Mouse (Mus musculus): ENCODE measurements around the gene Kcnk13.

Gene Kcnk13

GRCm38 (mm10) chr12:100023821-100024365 lies 59.6 kb downstream of the Kcnk13 start:
- peak in 1 of 2 experiments; percentile 38 for DNase-seq

- DNase-seq = no peak
These were observed 61.4 kb downstream of the Kcnk13 start for GRCm38 (mm10) chr12:100025675-100026074.

- no peak for DNase-seq
These were observed 62.5 kb downstream of the Kcnk13 start for GRCm38 (mm10) chr12:100026715-100027245.

GRCm38 (mm10) chr12:100027281-100027680 lies 63.0 kb downstream of the Kcnk13 start:
- DNase-seq = no peak

GRCm38 (mm10) chr12:100031681-100032080 lies 67.4 kb downstream of the Kcnk13 start:
- no peak for DNase-seq

GRCm38 (mm10) chr12:100032521-100032920 lies 68.2 kb downstream of the Kcnk13 start:
- no peak for DNase-seq

GRCm38 (mm10) chr12:100038741-100039262 lies 74.5 kb downstream of the Kcnk13 start:
- no peak for DNase-seq

- DNase-seq = no peak
These were observed 77.8 kb downstream of the Kcnk13 start for GRCm38 (mm10) chr12:100042116-100042515.

- DNase-seq = no peak
These were observed 80.4 kb downstream of the Kcnk13 start for GRCm38 (mm10) chr12:100044704-100045103.

GRCm38 (mm10) chr12:100050552-100050951 lies 86.3 kb downstream of the Kcnk13 start:
- DNase-seq = no peak

GRCm38 (mm10) chr12:100053617-100054016 lies 89.3 kb downstream of the Kcnk13 start:
- DNase-seq = no peak

- DNase-seq = no peak
These were observed 96.8 kb downstream of the Kcnk13 start for GRCm38 (mm10) chr12:100061071-100061470.

- peak; percentile 14 to 36 for DNase-seq
These were observed 97.5 kb downstream of the Kcnk13 start for GRCm38 (mm10) chr12:100061826-100062225.

GRCm38 (mm10) chr12:100062584-100062983 lies 98.3 kb downstream of the Kcnk13 start:
- peak; percentile 60 to 69 for DNase-seq

GRCm38 (mm10) chr12:100065109-100065508 lies 100.8 kb downstream of the Kcnk13 start:
- no peak for DNase-seq

GRCm38 (mm10) chr12:100067477-100067876 lies 103.2 kb downstream of the Kcnk13 start:
- DNase-seq = peak in 1 of 2 experiments; percentile 56

- peak in 1 of 2 experiments; percentile 60 for DNase-seq
These were observed 108.9 kb downstream of the Kcnk13 start for GRCm38 (mm10) chr12:100073201-100073672.

- no peak for DNase-seq
These were observed 111.4 kb downstream of the Kcnk13 start for GRCm38 (mm10) chr12:100075715-100076114.

- DNase-seq = peak; percentile 37 to 80
These were observed 115.5 kb downstream of the Kcnk13 start for GRCm38 (mm10) chr12:100079636-100080286.

- no peak for DNase-seq
These were observed 123.7 kb downstream of the Kcnk13 start for GRCm38 (mm10) chr12:100088026-100088425.

- DNase-seq = no peak
These were observed 125.0 kb downstream of the Kcnk13 start for GRCm38 (mm10) chr12:100089265-100089664.

GRCm38 (mm10) chr12:100090750-100091149 lies 126.5 kb downstream of the Kcnk13 start:
- no peak for DNase-seq

GRCm38 (mm10) chr12:100093046-100093445 lies 128.7 kb downstream of the Kcnk13 start:
- no peak for DNase-seq

Measured in lung, postnatal 4 days (tissue).